Mouse (Mus musculus): ENCODE measurements around the gene Eef1akmt4. TPM values are rescaled to one million over a fixed set of nuclear protein-coding genes. Genes with fewer than 3 reads are reported as not detected.
A peak's percentile ranks its signal among the peaks of the same experiment; 100 is the strongest.
"Not testable (repeated sequence)": the region's sequence is repeated elsewhere in the genome, so short reads cannot be mapped to it uniquely, and the experiment has no call there.

Eef1akmt4 gene
- polyA plus RNA-seq, 1 experiment from 2014 or later, result 37.7 TPM

- no peaks in the 10 kb centered on the region for H3K4me1 ChIP-seq
- H3K27me3 ChIP-seq, result no peaks in the 10 kb centered on the region
- H3K4me3 ChIP-seq, result no peak overlapping the region
- H3K9me3 ChIP-seq, result no peaks in the 10 kb centered on the region
- no peaks in the 10 kb centered on the region for H3K36me3 ChIP-seq
- 73% methylated on average over 8 of the region's 8 CpGs for WGBS
- ATAC-seq (ENCODE audit: low FRiP score, low read depth), result no peak
- no peak overlapping the region for H3K27ac ChIP-seq
- H3K9ac ChIP-seq, result no peak overlapping the region
- H3K4me2 ChIP-seq (replicated peaks), result no peak overlapping the region
These were observed 27.0 kb downstream of the Eef1akmt4 start for GRCm38 (mm10) chr16:20638367-20638766.

- ATAC-seq (ENCODE audit: low FRiP score, low read depth), result no peak
- no peak overlapping the region for H3K4me3 ChIP-seq
- H3K27me3 ChIP-seq, result no peaks in the 10 kb centered on the region
- no peak overlapping the region for H3K9ac ChIP-seq
- H3K36me3 ChIP-seq, result no peaks in the 10 kb centered on the region
- no peak overlapping the region for H3K4me2 ChIP-seq (replicated peaks)
- H3K9me3 ChIP-seq, result no peaks in the 10 kb centered on the region
- H3K27ac ChIP-seq, result no peak overlapping the region
- WGBS, result 4% methylated on average over 8 of the region's 8 CpGs
- no peaks in the 10 kb centered on the region for H3K4me1 ChIP-seq
These were observed 30.8 kb downstream of the Eef1akmt4 start for GRCm38 (mm10) chr16:20642161-20642560.

GRCm38 (mm10) chr16:20643911-20644310 lies 32.5 kb downstream of the Eef1akmt4 start:
- ATAC-seq (ENCODE audit: low FRiP score, low read depth), result no peak
- Histone ChIP-seq H3K9me3 (no peaks in the 10 kb centered on the region), H3K9ac (no peak overlapping the region), H3K36me3 (no peaks in the 10 kb centered on the region), H3K4me3 (no peak overlapping the region), H3K27ac (no peak overlapping the region), H3K4me2 (replicated peaks) (no peak overlapping the region), H3K27me3 (no peaks in the 10 kb centered on the region), H3K4me1 (no peaks in the 10 kb centered on the region)
- 87% methylated on average over 7 of the region's 7 CpGs for WGBS

GRCm38 (mm10) chr16:20651076-20651946 lies 39.9 kb downstream of the Eef1akmt4 start, which contains the start of gene Psmd2:
Gene Psmd2, plus strand, starts transcription at chr16:20651652.
- peaks cover 27% of the 10 kb centered on the region for H3K36me3 ChIP-seq
- peak within 1 kb of the TSS; percentile 74 for H3K27ac ChIP-seq
- WGBS, result 2% methylated on average over 46 of the region's 46 CpGs

GRCm38 (mm10) chr16:20651947-20652310 lies 40.5 kb downstream of the Eef1akmt4 start:
- H3K9me3 ChIP-seq, result no peaks in the 10 kb centered on the region
- H3K4me2 ChIP-seq (replicated peaks), result peak overlapping the region; percentile 97
- ATAC-seq (ENCODE audit: low FRiP score, low read depth), result peak; percentile 13
- H3K4me1 ChIP-seq, result peaks cover 16% of the 10 kb centered on the region
- H3K9ac ChIP-seq, result peak overlapping the region; percentile 92
- WGBS, result 9% methylated on average over 12 of the region's 12 CpGs
- H3K27ac ChIP-seq, result 0 out of 2 replicates have a peak overlapping the region, but pooled peaks have one; percentile 15
- H3K4me3 ChIP-seq, result peak overlapping the region; percentile 92
- peaks cover 33% of the 10 kb centered on the region for H3K36me3 ChIP-seq
- no peaks in the 10 kb centered on the region for H3K27me3 ChIP-seq

More at GRCm38 (mm10) chr16:20651076-20651946, 39.9 kb downstream of the Eef1akmt4 start, which contains the start of gene Psmd2:
- ATAC-seq (ENCODE audit: low FRiP score, low read depth), result peak; percentile 96
- peak within 1 kb of the TSS; percentile 97 for H3K4me2 ChIP-seq (replicated peaks)
- peak within 1 kb of the TSS; percentile 92 for H3K9ac ChIP-seq
- H3K27me3 ChIP-seq, result no peaks in the 10 kb centered on the region
- H3K9me3 ChIP-seq, result no peaks in the 10 kb centered on the region
- peak within 1 kb of the TSS; percentile 92 for H3K4me3 ChIP-seq
- H3K4me1 ChIP-seq, result peaks cover 16% of the 10 kb centered on the region

GRCm38 (mm10) chr16:20653315-20653714 lies 41.9 kb downstream of the Eef1akmt4 start:
- H3K9ac ChIP-seq, result no peak overlapping the region
- 53% methylated on average over 2 of the region's 2 CpGs for WGBS
- peak overlapping the region; percentile 97 for H3K4me2 ChIP-seq (replicated peaks)
- H3K9me3 ChIP-seq, result no peaks in the 10 kb centered on the region
- no peak overlapping the region for H3K27ac ChIP-seq
- peaks cover 47% of the 10 kb centered on the region for H3K36me3 ChIP-seq
- H3K4me3 ChIP-seq, result no peak overlapping the region
- no peak for ATAC-seq (ENCODE audit: low FRiP score, low read depth)
- no peaks in the 10 kb centered on the region for H3K27me3 ChIP-seq
- H3K4me1 ChIP-seq, result peaks cover 16% of the 10 kb centered on the region

- no peak for ATAC-seq (ENCODE audit: low FRiP score, low read depth)
- Histone ChIP-seq H3K36me3 (peaks cover 90% of the 10 kb centered on the region), H3K9ac (no peak overlapping the region), H3K27ac (no peak overlapping the region), H3K9me3 (no peaks in the 10 kb centered on the region), H3K4me3 (no peak overlapping the region), H3K27me3 (no peaks in the 10 kb centered on the region), H3K4me2 (replicated peaks) (no peak overlapping the region), H3K4me1 (peaks cover 5% of the 10 kb centered on the region)
- WGBS, result 92% methylated on average over 4 of the region's 4 CpGs
These were observed 46.3 kb downstream of the Eef1akmt4 start for GRCm38 (mm10) chr16:20657661-20658060.

GRCm38 (mm10) chr16:20668013-20668412 lies 56.6 kb downstream of the Eef1akmt4 start, which contains the start of gene Eif4g1:
Gene Eif4g1, plus strand, starts transcription at chr16:20668313.
- peaks cover 18% of the 10 kb centered on the region for H3K36me3 ChIP-seq
- not testable (repeated sequence) for H3K9ac ChIP-seq; H3K4me2 ChIP-seq (replicated peaks); H3K27me3 ChIP-seq; H3K4me1 ChIP-seq; H3K9me3 ChIP-seq; H3K27ac ChIP-seq; ATAC-seq (ENCODE audit: low FRiP score, low read depth); H3K4me3 ChIP-seq
- WGBS, result 96% methylated on average over 4 of the region's 6 CpGs

MicroRNA genes within 50 kb of the gene (microRNA counts, 519-probe panel; counts per million panel counts)
- microRNA mmu-miR-1224, result 3,250 counts per million, percentile 55 among the panel's probes with 10 or more counts

Small RNAs within 50 kb of the gene (microRNA-seq; reads per million reads assigned to microRNA genes)
- 0.52 reads per million for gene Mir1224

Other genes with a start within 250 kb of the Eef1akmt4 start
- 86.9 and 100 TPM in 2 replicates for gene Abcc5, start 185.2 kb upstream of the Eef1akmt4 start, polyA plus RNA-seq (2015; fragmentation: Nextera tagmentation; extraction: Ambion mirVana)
- 109 and 113 TPM in 2 replicates for gene Eif2b5, start 112.8 kb upstream of the Eef1akmt4 start, polyA plus RNA-seq (2015; fragmentation: Nextera tagmentation; extraction: Ambion mirVana)
- gene Dvl3, start 94.6 kb upstream of the Eef1akmt4 start, polyA plus RNA-seq (2015; fragmentation: Nextera tagmentation; extraction: Ambion mirVana), result 28.0 and 28.7 TPM in 2 replicates
- gene Ap2m1, start 76.1 kb upstream of the Eef1akmt4 start, polyA plus RNA-seq (2015; fragmentation: Nextera tagmentation; extraction: Ambion mirVana), result 629 and 657 TPM in 2 replicates
- gene Abcf3, start 63.0 kb upstream of the Eef1akmt4 start, polyA plus RNA-seq (2015; fragmentation: Nextera tagmentation; extraction: Ambion mirVana), result 68.1 and 78.1 TPM in 2 replicates
- 0.73 and 1.5 TPM in 2 replicates for gene Vwa5b2, start 22.1 kb upstream of the Eef1akmt4 start, polyA plus RNA-seq (2015; fragmentation: Nextera tagmentation; extraction: Ambion mirVana)
- not detected in 2 replicates for gene Gm49333, start within 50 bp of the Eef1akmt4 start, polyA plus RNA-seq (2015; fragmentation: Nextera tagmentation; extraction: Ambion mirVana)
- gene Alg3, start 142 bp downstream of the Eef1akmt4 start, polyA plus RNA-seq (2015; fragmentation: Nextera tagmentation; extraction: Ambion mirVana), result 39.5 and 41.1 TPM in 2 replicates
- 0.92 and 1.2 TPM in 2 replicates for gene Camk2n2, start 9.7 kb downstream of the Eef1akmt4 start, polyA plus RNA-seq (2015; fragmentation: Nextera tagmentation; extraction: Ambion mirVana)
- 6.9 and 7.5 TPM in 2 replicates for gene Ece2, start 18.2 kb downstream of the Eef1akmt4 start, polyA plus RNA-seq (2015; fragmentation: Nextera tagmentation; extraction: Ambion mirVana)
- 342 and 355 TPM in 2 replicates for gene Psmd2, start 40.1 kb downstream of the Eef1akmt4 start, polyA plus RNA-seq (2015; fragmentation: Nextera tagmentation; extraction: Ambion mirVana)
- 175 and 183 TPM in 2 replicates for gene Eif4g1, start 56.7 kb downstream of the Eef1akmt4 start, polyA plus RNA-seq (2015; fragmentation: Nextera tagmentation; extraction: Ambion mirVana)
- 8.5 and 10.4 TPM in 2 replicates for gene Fam131a, start 81.6 kb downstream of the Eef1akmt4 start, polyA plus RNA-seq (2015; fragmentation: Nextera tagmentation; extraction: Ambion mirVana)
- gene Polr2h, start 106.1 kb downstream of the Eef1akmt4 start, polyA plus RNA-seq (2015; fragmentation: Nextera tagmentation; extraction: Ambion mirVana), result 117 and 118 TPM in 2 replicates
- gene Clcn2, start 106.2 kb downstream of the Eef1akmt4 start, polyA plus RNA-seq (2015; fragmentation: Nextera tagmentation; extraction: Ambion mirVana), result 23.3 and 23.5 TPM in 2 replicates
- 9.1 and 9.3 TPM in 2 replicates for gene Chrd, start 121.5 kb downstream of the Eef1akmt4 start, polyA plus RNA-seq (2015; fragmentation: Nextera tagmentation; extraction: Ambion mirVana)
- 0.66 and 0.74 TPM in 2 replicates for gene Thpo, start 122.9 kb downstream of the Eef1akmt4 start, polyA plus RNA-seq (2015; fragmentation: Nextera tagmentation; extraction: Ambion mirVana)

Measured in limb, embryonic 13.5 days (tissue).